Mouse (Mus musculus) CD4-positive naive resting alpha-beta T cell, adult 76 days (primary cell): ENCODE data around the gene Olfr745. TPM values are rescaled to one million over a fixed set of nuclear protein-coding genes. Genes with fewer than 3 reads are reported as not detected.

ENCODE experiments used
- total RNA-seq: library from RNA; stranded (reverse); gene quantifications from one replicate; pipeline ENCODE4 v1.2.4, GENCODE M21; 2023

Olfr745 gene
- not detected for total RNA-seq

GRCm38 (mm10) chr14:50639088-50639487 lies at the start of gene Olfr745:
Gene Olfr745 (plus strand): TSS chr14:50639388.

GRCm38 (mm10) chr14:50614579-50614978 lies 24.6 kb upstream of the Olfr745 start, which contains the start of gene Olfr744:
Gene Olfr744 (plus strand): TSS chr14:50614879.

GRCm38 (mm10) chr14:50646783-50647182 lies 7.6 kb downstream of the Olfr745 start, which contains the start of gene Olfr746:
Gene Olfr746 (plus strand): TSS chr14:50647083.

GRCm38 (mm10) chr14:50693106-50693505 lies 53.9 kb downstream of the Olfr745 start, which contains the start of gene Olfr747:
Gene Olfr747 (minus strand): TSS chr14:50693206.

Other genes starting within 250 kb of the Olfr745 start
- not detected for gene Olfr738, start 231.8 kb upstream of the Olfr745 start, total RNA-seq
- not detected for gene Olfr739, start 220.8 kb upstream of the Olfr745 start, total RNA-seq
- not detected for gene Olfr740, start 193.8 kb upstream of the Olfr745 start, total RNA-seq
- not detected for gene Olfr741, start 166.7 kb upstream of the Olfr745 start, total RNA-seq
- not detected for gene Olfr742, start 135.8 kb upstream of the Olfr745 start, total RNA-seq
- gene Olfr743, start 117.5 kb upstream of the Olfr745 start, total RNA-seq = not detected
- not detected for gene Olfr744, start 24.5 kb upstream of the Olfr745 start, total RNA-seq
- not detected for gene Olfr746, start 7.7 kb downstream of the Olfr745 start, total RNA-seq
- not detected for gene Olfr747, start 53.8 kb downstream of the Olfr745 start, total RNA-seq
- not detected for gene Olfr748, start 68.0 kb downstream of the Olfr745 start, total RNA-seq
- gene Olfr749, start 105.7 kb downstream of the Olfr745 start, total RNA-seq = not detected
- gene Ttc5, start 146.1 kb downstream of the Olfr745 start, total RNA-seq = 76.9 TPM
- not detected for gene Ccnb1ip1, start 168.3 kb downstream of the Olfr745 start, total RNA-seq
- gene Parp2, start 168.5 kb downstream of the Olfr745 start, total RNA-seq = 67.2 TPM
- 45.2 TPM for gene Tep1, start 231.2 kb downstream of the Olfr745 start, total RNA-seq